In the genomic region with DNA sequence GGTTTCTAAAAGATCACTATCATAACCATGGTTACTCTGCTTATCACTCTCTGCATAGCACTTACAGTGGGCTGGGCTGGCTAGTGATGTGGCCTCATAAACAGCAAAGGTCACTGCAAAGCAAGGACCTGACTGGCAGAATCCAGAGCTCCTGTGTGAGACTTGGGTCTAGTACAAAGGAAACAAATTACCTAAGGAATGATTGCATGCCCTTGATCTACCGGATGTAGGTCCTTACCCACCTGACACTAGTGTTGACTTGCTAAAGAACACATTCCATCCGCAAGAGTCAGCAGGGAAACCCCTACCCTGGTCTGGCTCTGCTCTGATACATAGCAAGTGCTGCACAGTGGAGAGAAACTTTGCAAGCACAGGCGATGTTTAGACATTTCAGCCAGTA, we compare ENCODE assay signal across 14 mouse cellular contexts.
DNase-seq lines count a peak whose midpoint lies in the region; ATAC-seq and TF ChIP-seq lines count a peak whose summit lies in the region.
"Had no signal": no experiment of that assay in that cellular context is flagged by ENCODE, and none has a peak within 500 bp of the region (broad histone marks: within the 10 kb centered on the region; RNA-seq: fewer than 3 reads in every experiment).

No protein-coding gene starts in this region.

- no peak for TF ChIP-seq EP300 in stomach, postnatal 0 days (optimal IDR thresholded peaks at IDR 0.05)

- TF ChIP-seq POLR2A in lung, adult 2 months (IDR thresholded peaks at IDR 0.05; ENCODE audit: borderline replicate concordance, extremely low read depth, low read depth, low read length): no peak

- peak; percentile 52; the same call in 1 of the 2 replicates for ATAC-seq in heart, embryonic 11.5 days (replicated peaks; ENCODE audit: insufficient number of reproducible peaks, low FRiP score, low TSS enrichment)
- ATAC-seq in lung, embryonic 16.5 days (ENCODE audit: low read depth): peak; percentile 93
- peak; percentile 84 for ATAC-seq in stomach, postnatal 0 days (ENCODE audit: low FRiP score, low TSS enrichment)

- H3K4me1 ChIP-seq in heart, embryonic 11.5 days (ENCODE audit: control insufficient read depth, insufficient read depth, low read length): peaks cover 7% of the 10 kb centered on the region; the same call in 1 of the 2 replicates
- H3K4me1 ChIP-seq in lung, adult 2 months (ENCODE audit: control insufficient read depth, insufficient read depth, low read length): no peaks in the 10 kb centered on the region
- H3K4me1 ChIP-seq in lung, embryonic 16.5 days (replicated peaks; ENCODE audit: control insufficient read depth, insufficient read depth, low read length): no peaks in the 10 kb centered on the region
- no peaks in the 10 kb centered on the region for H3K4me1 ChIP-seq in stomach, postnatal 0 days (replicated peaks; ENCODE audit: control insufficient read depth, insufficient read depth)
- H3K4me1 ChIP-seq: hindbrain, embryonic 13.5 days; limb, embryonic 10.5 days; liver, embryonic 13.5 days had no signal

- no peak overlapping the region for H3K4me3 ChIP-seq in heart, embryonic 11.5 days (ENCODE audit: low read depth, low read length)
- no peak overlapping the region for H3K4me3 ChIP-seq in lung, adult 2 months (replicated peaks; ENCODE audit: extremely low read depth, low read depth, low read length)
- no peak overlapping the region for H3K4me3 ChIP-seq in lung, embryonic 16.5 days (ENCODE audit: low read length)
- H3K4me3 ChIP-seq in stomach, postnatal 0 days (ENCODE audit: low read depth, low read length): no peak overlapping the region
- H3K4me3 ChIP-seq: hindbrain, embryonic 13.5 days; limb, embryonic 10.5 days; liver, embryonic 13.5 days had no signal

- no peaks in the 10 kb centered on the region for H3K9me3 ChIP-seq in heart, embryonic 11.5 days (replicated peaks; ENCODE audit: control insufficient read depth, low read length)
- H3K9me3 ChIP-seq in lung, embryonic 16.5 days (ENCODE audit: control insufficient read depth, low read length): no peaks in the 10 kb centered on the region
- H3K9me3 ChIP-seq in stomach, postnatal 0 days (ENCODE audit: control insufficient read depth, low read length): no peaks in the 10 kb centered on the region
- H3K9me3 ChIP-seq: hindbrain, embryonic 13.5 days; limb, embryonic 10.5 days; liver, embryonic 13.5 days had no signal

- H3K27ac ChIP-seq in heart, embryonic 11.5 days (ENCODE audit: low read depth, low read length): no peak overlapping the region
- no peak overlapping the region for H3K27ac ChIP-seq in lung, embryonic 16.5 days (ENCODE audit: low read length)
- no peak overlapping the region for H3K27ac ChIP-seq in stomach, postnatal 0 days (replicated peaks)
- H3K27ac ChIP-seq: hindbrain, embryonic 13.5 days; limb, embryonic 10.5 days; liver, embryonic 13.5 days had no signal

- no peak overlapping the region for H3K4me2 ChIP-seq in heart, embryonic 11.5 days
- H3K4me2 ChIP-seq in lung, embryonic 16.5 days (ENCODE audit: low read depth, low read length): no peak overlapping the region
- H3K4me2 ChIP-seq in stomach, postnatal 0 days (replicated peaks; ENCODE audit: low read depth): no peak overlapping the region
- H3K4me2 ChIP-seq: hindbrain, embryonic 13.5 days; liver, embryonic 13.5 days had no signal

- H3K36me3 ChIP-seq in heart, embryonic 11.5 days (ENCODE audit: control insufficient read depth, insufficient read depth, low read length): no peaks in the 10 kb centered on the region
- H3K36me3 ChIP-seq in lung, embryonic 16.5 days (ENCODE audit: control insufficient read depth, insufficient read depth, low read length): no peaks in the 10 kb centered on the region
- H3K36me3 ChIP-seq in stomach, postnatal 0 days (ENCODE audit: control insufficient read depth, insufficient read depth, low read length): no peaks in the 10 kb centered on the region
- H3K36me3 ChIP-seq: hindbrain, embryonic 13.5 days; limb, embryonic 10.5 days; liver, embryonic 13.5 days had no signal

- no peak overlapping the region for H3K9ac ChIP-seq in heart, embryonic 11.5 days (ENCODE audit: low read depth, low read length)
- no peak overlapping the region for H3K9ac ChIP-seq in lung, embryonic 16.5 days (ENCODE audit: low read length)
- H3K9ac ChIP-seq in stomach, postnatal 0 days (ENCODE audit: low read length): no peak overlapping the region
- H3K9ac ChIP-seq: hindbrain, embryonic 13.5 days; liver, embryonic 13.5 days had no signal

- no peaks in the 10 kb centered on the region for H3K27me3 ChIP-seq in heart, embryonic 11.5 days (ENCODE audit: control insufficient read depth, insufficient read depth, low read length)
- H3K27me3 ChIP-seq in lung, embryonic 16.5 days (ENCODE audit: control insufficient read depth, insufficient read depth, low read depth, low read length): no peaks in the 10 kb centered on the region
- no peaks in the 10 kb centered on the region for H3K27me3 ChIP-seq in stomach, postnatal 0 days (ENCODE audit: control insufficient read depth, insufficient read depth, low read length)
- H3K27me3 ChIP-seq: hindbrain, embryonic 13.5 days; liver, embryonic 13.5 days had no signal

- TF ChIP-seq CTCF in lung, adult 2 months (IDR thresholded peaks at IDR 0.05; ENCODE audit: insufficient read depth, low read length): no peak
- TF ChIP-seq CTCF in stomach, postnatal 0 days (IDR thresholded peaks at IDR 0.05; ENCODE audit: low read depth): no peak

- intact Hi-C loops in heart, postnatal 14 days (cut with DNase I): no loop called here

- WGBS in heart, embryonic 11.5 days (ENCODE audit: insufficient replicate concordance): 34% methylated on average over 3 of the region's 3 CpGs
- WGBS in lung, adult 2 months: 57% methylated on average over 3 of the region's 3 CpGs
- WGBS in lung, embryonic 16.5 days: 49% methylated on average over 3 of the region's 3 CpGs
- 25% methylated on average over 3 of the region's 3 CpGs for WGBS in stomach, postnatal 0 days

- no peak for DNase-seq in heart, postnatal 14 days
- peak; percentile 6 to 29 for DNase-seq in lung, adult 18-20 months
- DNase-seq in lung, adult 2 months: no peak
- DNase-seq in stomach, postnatal 0 days (ENCODE audit: low spot score): no peak
- DNase-seq in frontal cortex, postnatal 10 days (ENCODE audit: low spot score in 2 of 2): no peak
- no peak for DNase-seq in ovary, postnatal 14 days (ENCODE audit: low spot score)
- DNase-seq: adrenal gland, postnatal 25 days; cerebellum, postnatal 14 days; kidney, postnatal 14 days; liver, embryonic 13.5 days had no signal

Comparison
In these comparisons a context has a peak if more than half of its experiments do, and no peak if none do; other contexts are left out.
1. DNase-seq: peak in lung, adult 18-20 months (2 of 2); none in heart, postnatal 14 days (0 of 2), lung, adult 2 months (single experiment), stomach, postnatal 0 days (single experiment), frontal cortex, postnatal 10 days (0 of 2) and ovary, postnatal 14 days (single experiment).
2. Peak in every context shown above with its lines, with median percentiles within 50 percentile points of each other: ATAC-seq.